Mouse (Mus musculus): ENCODE results near the gene Rmnd5b.
"Not testable (repeated sequence)": the region's sequence is repeated elsewhere in the genome, so short reads cannot be mapped to it uniquely, and the experiment has no call there.

Gene Rmnd5b

DNA sequence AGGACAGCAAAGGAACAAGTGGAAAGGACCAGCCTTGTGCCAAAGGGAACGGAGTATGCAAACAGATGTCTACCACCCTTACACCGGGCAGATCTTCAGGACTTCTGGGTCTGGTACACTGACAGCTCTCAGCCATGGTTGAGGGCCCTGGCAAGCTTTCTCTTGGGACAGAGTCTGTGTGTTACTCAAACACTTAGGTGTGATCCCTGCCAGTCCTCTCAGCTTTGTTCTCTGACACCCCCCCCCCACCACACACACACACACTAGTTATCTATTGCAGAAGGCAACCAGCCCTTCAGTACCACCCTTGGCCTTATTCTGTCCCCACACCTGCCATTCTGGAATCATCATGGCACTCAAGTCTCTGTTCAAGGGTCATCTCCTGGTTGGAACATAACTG lies 13.9 kb downstream of the Rmnd5b start:
- DNase-seq (ENCODE audit: low read depth): no peak

- no peak for DNase-seq (ENCODE audit: low read depth)
These were observed 15.6 kb downstream of the Rmnd5b start for GRCm38 (mm10) chr11:51620084-51620483.

GRCm38 (mm10) chr11:51619409-51620060 lies 16.2 kb downstream of the Rmnd5b start, which contains the start of gene Nhp2:
Nhp2 (plus strand) TSS chr11:51619735.
- DNase-seq (ENCODE audit: low read depth): peak; percentile 93

DNA sequence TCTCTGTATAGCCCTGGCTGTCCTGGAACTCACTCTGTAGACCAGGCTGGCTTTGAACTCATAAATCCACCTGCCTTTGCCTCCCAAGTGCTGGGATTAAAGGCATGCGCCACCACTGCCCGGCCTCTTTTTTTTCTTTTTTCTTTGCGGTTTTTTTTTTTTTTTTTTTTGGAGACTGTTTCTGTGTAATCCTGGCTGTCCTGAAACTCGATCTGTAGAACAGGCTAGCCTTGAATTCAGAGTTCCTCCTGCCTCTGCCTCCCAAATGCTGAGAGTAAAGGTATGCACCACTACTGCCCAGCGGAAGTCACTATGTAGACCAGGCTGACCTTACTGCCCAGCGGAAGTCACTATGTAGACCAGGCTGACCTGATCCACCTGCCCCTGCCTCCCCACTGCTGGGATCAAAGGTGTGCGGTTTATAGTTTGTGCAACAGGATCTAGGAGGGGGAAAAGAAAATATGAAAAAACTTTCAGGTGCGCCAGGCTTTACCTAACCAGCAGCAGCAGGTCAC lies 16.7 kb downstream of the Rmnd5b start:
- DNase-seq (ENCODE audit: low read depth): no peak

- DNase-seq (ENCODE audit: low read depth): peak; percentile 87
These were observed 18.0 kb downstream of the Rmnd5b start for GRCm38 (mm10) chr11:51617693-51618092.

DNA sequence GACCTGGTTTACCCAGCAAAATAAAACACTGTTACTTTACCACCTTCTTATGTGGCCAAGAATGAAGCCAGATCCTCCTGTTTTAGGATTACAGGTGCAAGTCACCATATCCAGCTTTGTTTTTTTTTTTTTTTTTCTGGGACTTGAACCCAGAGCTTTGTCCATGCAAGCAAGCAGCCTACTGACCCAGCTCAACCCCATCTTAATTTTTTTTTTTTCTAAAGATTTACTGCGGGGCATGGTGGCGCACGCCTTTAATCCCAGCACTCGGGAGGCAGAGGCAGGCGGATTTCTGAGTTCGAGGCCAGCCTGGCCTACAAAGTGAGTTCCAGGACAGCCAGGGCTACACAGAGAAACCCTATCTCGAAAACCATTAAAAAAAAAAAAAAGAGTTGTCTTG lies 19.6 kb downstream of the Rmnd5b start:
- not testable (repeated sequence) for DNase-seq (ENCODE audit: low read depth)

DNA sequence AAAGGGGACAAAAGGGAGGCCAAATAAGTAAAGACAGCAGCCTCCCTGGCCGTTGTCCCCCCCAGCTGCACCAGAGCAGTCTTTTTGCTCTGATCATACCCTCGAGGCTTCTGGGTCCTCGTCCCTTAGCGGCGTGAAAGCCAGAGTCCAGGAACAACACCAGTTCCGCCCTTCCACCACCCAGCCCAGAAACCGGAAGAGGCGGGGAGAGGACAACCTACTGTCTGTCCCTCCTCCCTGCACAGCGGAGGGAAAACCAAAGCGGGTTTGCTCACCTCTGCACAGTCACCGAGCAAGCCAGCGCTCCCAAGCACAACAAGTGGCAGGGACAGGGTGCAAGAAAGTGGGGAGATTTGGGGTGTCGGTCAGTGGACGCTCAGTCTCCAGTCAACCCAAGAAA lies 20.1 kb downstream of the Rmnd5b start:
- DNase-seq (ENCODE audit: low read depth): peak; percentile 78

DNA sequence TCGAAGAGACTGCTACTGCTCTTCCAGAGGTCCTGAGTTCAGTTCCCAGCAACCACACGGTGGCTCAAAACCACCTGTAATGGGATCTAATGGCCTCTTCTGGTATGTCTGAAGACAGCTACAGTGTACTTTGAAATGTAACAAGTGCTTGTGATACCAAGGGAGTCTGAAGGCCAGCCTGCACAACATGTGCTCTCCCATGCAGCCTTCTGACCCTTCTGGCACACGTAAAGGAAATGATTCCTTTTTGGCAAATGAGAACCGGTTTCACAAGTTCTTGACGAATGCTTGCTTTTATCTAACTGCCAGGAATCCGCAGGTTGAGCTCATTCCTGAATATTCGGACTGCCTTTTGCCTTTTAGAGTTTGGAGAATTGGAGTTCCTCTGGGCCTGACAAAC lies 20.6 kb downstream of the Rmnd5b start:
- DNase-seq (ENCODE audit: low read depth): no peak

DNA sequence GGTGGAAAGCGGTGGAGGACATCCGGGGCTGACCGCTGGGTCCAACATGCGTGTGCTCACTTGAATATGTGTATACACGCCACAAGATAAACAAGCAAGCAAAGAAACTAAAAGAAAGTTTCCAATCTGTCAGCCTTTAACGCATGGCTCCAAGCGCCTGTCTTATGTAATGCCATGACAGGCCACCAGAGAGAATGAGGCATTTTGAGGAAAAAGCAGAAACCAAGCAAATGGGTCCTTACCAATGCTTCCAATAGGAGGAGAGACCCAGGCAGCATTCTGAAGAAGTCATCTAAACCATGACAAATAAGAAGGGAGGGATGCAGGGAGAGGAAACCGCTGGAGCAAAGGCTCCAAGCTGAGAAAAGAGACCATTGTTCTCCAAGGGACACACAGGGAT lies 21.4 kb downstream of the Rmnd5b start:
- DNase-seq (ENCODE audit: low read depth): no peak

GRCm38 (mm10) chr11:51609940-51610339 lies 25.8 kb downstream of the Rmnd5b start:
- DNase-seq (ENCODE audit: low read depth): not testable (repeated sequence)

GRCm38 (mm10) chr11:51609266-51609909 lies 26.3 kb downstream of the Rmnd5b start:
- DNase-seq (ENCODE audit: low read depth): peak; percentile 19

GRCm38 (mm10) chr11:51607096-51607738 lies 28.5 kb downstream of the Rmnd5b start:
- DNase-seq (ENCODE audit: low read depth): no peak

DNA sequence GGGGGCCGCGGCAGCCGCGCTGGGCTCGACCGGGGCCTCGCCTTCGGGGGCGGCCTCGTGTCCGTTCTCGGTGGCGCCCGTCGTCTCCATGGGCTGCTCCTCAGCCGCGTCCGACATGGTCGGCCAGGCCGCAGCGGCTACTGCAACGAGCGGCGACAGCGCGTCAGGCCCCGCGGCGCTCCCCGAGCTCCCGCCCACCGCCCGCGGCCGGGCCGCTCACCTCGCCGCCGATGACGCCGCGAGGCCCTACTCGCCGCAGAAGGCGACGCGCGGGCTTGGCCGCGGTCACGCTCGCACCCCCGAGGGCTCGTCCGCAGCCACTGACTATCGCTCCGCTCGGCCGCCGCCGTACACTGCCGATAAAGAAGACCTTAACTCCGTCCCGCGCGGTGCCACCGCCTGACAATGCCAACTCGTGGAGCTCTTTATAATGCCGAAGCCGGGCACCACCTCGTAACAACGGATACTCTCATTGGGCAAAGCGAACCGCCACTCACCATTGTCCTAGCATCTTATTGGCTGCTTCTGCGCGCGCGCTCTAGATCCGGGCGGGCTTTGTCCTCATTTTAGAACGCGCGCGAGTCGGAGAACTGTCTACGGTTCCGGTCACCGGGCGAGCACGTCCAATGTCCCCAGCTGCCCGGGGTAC lies 29.1 kb downstream of the Rmnd5b start, which contains the start of gene Hnrnpab:
Gene Hnrnpab, minus strand, starts transcription at position 401 of the 649 bp plus-strand sequence.
- peak; percentile 98 for DNase-seq (ENCODE audit: low read depth)

GRCm38 (mm10) chr11:51605602-51606446 lies 29.9 kb downstream of the Rmnd5b start:
- peak; percentile 89 for DNase-seq (ENCODE audit: low read depth)

GRCm38 (mm10) chr11:51602253-51602652 lies 33.4 kb downstream of the Rmnd5b start:
- no peak for DNase-seq (ENCODE audit: low read depth)

- no peak for DNase-seq (ENCODE audit: low read depth)
These were observed 38.1 kb downstream of the Rmnd5b start for GRCm38 (mm10) chr11:51597553-51597952.

GRCm38 (mm10) chr11:51595459-51596083 lies 40.1 kb downstream of the Rmnd5b start:
- no peak for DNase-seq (ENCODE audit: low read depth)

DNA sequence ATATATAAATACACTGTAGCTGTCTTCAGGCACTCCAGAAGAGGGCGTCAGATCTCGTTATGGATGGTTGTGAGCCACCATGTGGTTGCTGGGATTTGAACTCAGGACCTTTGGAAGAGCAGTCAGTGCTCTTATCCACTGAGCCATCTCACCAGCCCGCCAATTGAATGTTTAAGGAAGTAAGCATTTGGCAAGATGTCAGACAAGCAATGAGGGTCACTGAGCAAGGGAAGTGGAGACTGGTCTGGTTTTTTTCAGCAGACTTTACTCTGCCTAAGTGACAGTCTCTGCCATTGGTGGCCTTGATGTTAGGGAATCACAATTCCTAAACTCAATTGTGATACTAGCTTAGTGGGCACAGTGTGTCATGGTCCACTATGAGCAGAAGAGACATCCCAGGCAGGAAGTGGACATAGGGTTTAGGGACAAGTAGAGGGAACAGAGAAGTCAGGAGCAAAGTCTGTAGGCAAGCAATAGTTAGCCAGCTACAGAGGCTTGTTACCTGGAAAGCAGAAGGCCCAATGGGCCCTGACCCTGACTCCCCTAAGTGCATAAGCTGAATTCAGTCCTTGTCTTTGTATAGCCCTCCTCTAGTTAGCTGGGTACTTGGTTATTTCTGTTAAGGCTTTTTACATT lies 40.9 kb downstream of the Rmnd5b start:
- DNase-seq (ENCODE audit: low read depth): no peak

DNA sequence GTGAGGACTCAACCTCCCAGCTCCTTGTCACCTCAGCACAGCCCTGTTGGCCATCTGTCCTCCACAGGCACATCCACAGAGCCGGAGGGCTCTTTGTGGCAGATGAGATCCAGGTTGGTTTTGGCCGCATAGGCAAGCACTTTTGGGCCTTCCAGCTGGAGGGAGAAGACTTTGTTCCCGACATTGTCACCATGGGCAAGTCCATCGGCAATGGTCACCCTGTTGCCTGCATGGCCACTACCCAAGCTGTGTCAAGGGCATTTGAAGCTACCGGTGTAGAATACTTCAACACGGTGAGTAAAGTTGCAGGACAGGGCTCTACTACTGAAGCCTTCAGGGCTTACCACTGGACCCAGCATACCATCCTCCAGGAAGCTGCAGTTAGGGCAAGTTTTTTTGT lies 41.8 kb downstream of the Rmnd5b start:
- no peak for DNase-seq (ENCODE audit: low read depth)

- no peak for DNase-seq (ENCODE audit: low read depth)
These were observed 42.3 kb downstream of the Rmnd5b start for GRCm38 (mm10) chr11:51593368-51593767.

DNA sequence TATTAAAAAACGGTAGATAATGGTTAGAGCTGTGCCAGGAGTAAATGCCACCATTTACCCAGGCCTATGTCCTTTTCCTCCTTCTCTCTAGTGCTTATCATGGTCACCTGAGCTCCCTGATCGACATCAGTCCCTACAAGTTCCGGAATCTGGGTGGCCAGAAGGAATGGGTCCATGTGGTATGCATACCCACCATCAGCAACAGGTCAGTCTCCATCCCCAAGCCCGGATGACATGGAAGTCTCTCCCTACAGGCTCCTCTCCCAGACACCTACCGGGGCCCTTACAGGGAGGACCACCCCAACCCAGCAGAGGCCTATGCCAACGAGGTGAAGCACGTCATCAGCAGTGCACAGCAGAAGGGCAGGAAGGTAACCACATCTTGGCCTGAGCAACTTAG lies 43.8 kb downstream of the Rmnd5b start:
- no peak for DNase-seq (ENCODE audit: low read depth)
